Mouse (Mus musculus) bone marrow macrophage, adult 2 months (primary cell): ENCODE measurements around the gene Dnaic2. TPM values are rescaled to one million over a fixed set of nuclear protein-coding genes. Genes with fewer than 3 reads are reported as not detected.
A peak's percentile ranks its signal among the peaks of the same experiment; 100 is the strongest.

Experiments
- H3K27ac ChIP-seq: 2 replicates; pipeline ENCODE4 v1.5.1; 2012; ENCODE audit warnings: low read depth, low read length; ENCODE audit not compliant: insufficient read depth
- H3K4me1 ChIP-seq: 2 replicates; pipeline ENCODE4 v1.6.1; 2012; ENCODE audit warnings: low read length; ENCODE audit not compliant: control insufficient read depth, insufficient read depth
- H3K4me3 ChIP-seq: 2 replicates; pipeline ENCODE4 v1.5.1; 2012; ENCODE audit warnings: mild to moderate bottlenecking, low read length, moderate library complexity; ENCODE audit not compliant: insufficient read depth
- CTCF ChIP-seq: IDR thresholded peaks from 2 replicates; pipeline ENCODE4 v1.5.1; 2012; ENCODE audit warnings: low read depth, mild to moderate bottlenecking, low read length, moderate library complexity
- POLR2A ChIP-seq: IDR thresholded peaks from 2 replicates; pipeline ENCODE4 v1.6.1; 2012; ENCODE audit warnings: mild to moderate bottlenecking, low read depth, low read length, borderline replicate concordance
- polyA plus RNA-seq: library from polyadenylated mRNA; stranded (reverse); fragments of >200 nt; gene quantifications from 2 replicates; pipeline ENCODE4 v1.2.4, GENCODE M21; 2012; ENCODE audit not compliant: missing spikeins, insufficient read depth, insufficient read length

Dnaic2 gene
- polyA plus RNA-seq, 1 experiment, result not detected

DNA sequence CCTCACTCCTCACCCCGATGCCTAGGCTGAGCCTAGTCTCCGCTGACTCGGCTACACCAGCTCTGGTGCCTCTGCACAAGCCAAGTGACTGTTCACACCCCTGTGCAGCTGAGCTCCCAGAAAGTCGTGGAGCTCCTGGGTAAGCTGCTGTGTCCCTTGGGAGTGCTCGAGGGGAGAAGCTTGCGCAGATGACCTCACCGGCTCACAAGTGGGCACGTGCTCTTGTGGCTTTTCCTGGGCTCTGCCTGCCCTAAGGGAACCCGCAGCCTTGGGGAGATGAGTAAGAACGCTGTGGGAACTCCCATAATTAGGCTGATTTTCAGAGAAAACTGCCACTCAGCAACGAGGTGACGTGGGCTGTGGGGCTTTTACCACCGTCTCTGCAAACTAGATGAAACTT lies 4.2 kb upstream of the Dnaic2 start:
- TF ChIP-seq POLR2A, result no peak
- TF ChIP-seq CTCF, result no peak
- Histone ChIP-seq H3K27ac (peak overlapping the region; percentile 41), H3K4me1 (peaks cover 34% of the 10 kb centered on the region), H3K4me3 (no peak overlapping the region)

DNA sequence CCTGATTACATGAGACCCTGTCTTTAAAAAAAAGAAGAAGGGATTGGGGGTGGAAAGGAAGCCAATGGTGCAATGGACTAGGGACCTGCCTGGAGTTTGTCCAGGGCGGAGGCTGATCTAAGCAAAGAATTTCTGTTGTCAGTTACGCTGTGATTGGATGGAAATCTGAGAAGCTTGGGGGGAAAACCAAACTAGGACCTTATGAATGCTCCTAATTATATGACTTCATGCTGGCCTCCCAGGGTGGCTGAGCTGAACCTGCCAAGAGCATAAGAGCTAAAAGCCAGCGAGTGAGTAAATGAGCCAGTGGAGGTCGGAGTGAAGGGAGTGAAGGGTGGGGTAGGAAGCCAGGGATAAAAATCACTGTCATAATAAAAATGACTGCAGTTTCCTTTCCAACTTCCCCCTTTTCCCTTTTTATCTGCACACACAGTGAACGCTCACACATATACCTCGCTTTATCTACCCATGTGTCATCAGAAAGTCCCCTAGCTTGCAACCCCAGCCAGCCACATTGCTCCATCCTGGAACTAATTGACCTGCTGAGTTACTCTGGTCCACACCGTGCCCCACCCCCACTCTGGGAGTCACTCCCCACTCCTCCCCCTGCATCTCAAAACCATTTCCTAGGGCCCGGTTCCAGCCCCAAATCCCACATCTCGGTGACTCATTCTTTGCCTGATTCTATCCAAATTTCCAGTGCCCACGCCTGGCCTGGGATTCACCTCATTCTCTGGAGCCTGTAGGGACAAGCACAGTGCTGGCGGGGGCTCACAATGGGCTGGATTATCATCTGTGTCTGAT lies 2.2 kb upstream of the Dnaic2 start:
- Histone ChIP-seq H3K4me1 (peaks cover 37% of the 10 kb centered on the region), H3K27ac (no peak overlapping the region), H3K4me3 (no peak overlapping the region)
- no peak for TF ChIP-seq CTCF

DNA sequence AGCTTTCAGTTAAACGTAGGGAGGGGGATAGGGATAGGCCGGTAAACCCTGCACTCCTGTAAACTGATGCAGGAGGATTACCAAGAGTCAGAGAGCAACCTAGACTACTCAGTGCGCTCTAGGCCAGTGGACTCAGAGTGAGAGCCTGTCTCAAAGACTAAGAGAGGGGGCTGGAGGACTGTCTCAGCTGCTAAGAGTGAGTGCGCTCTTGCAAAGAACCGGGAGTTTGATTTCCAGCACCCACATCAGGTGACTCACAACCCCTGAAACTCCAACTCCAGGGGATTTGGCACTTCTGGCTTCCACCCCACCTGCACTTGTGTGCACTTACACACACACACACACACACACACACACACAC lies 598 bp downstream of the Dnaic2 start:
- H3K4me1 ChIP-seq, result peaks cover 34% of the 10 kb centered on the region

DNA sequence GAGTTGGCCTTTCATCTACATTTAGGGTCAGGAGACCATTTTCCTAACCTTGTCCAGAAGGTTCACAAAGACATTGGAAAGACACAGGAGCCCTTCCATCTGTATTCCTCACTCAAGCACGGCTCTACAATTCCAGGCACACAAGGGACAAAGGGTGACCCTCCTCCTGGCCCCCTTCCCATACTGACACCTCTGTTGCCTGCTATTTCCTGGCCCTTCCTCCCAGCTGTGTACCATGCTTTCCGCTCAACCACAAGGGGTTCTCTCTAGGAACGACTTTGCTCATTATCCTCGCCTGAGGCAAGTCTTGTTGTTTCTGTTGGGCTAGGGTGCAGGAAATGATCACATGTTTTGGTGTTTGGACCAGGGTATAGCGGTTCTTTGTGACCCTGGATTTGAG lies 1.1 kb downstream of the Dnaic2 start:
- Histone ChIP-seq H3K4me1 (peaks cover 31% of the 10 kb centered on the region), H3K4me3 (no peak overlapping the region), H3K27ac (no peak overlapping the region)
- TF ChIP-seq POLR2A (no peak), CTCF (no peak)

More for the DNA sequence above, 598 bp downstream of the Dnaic2 start:
- H3K27ac ChIP-seq, result no peak overlapping the region
- no peak overlapping the region for H3K4me3 ChIP-seq
- TF ChIP-seq POLR2A (no peak), CTCF (no peak)

DNA sequence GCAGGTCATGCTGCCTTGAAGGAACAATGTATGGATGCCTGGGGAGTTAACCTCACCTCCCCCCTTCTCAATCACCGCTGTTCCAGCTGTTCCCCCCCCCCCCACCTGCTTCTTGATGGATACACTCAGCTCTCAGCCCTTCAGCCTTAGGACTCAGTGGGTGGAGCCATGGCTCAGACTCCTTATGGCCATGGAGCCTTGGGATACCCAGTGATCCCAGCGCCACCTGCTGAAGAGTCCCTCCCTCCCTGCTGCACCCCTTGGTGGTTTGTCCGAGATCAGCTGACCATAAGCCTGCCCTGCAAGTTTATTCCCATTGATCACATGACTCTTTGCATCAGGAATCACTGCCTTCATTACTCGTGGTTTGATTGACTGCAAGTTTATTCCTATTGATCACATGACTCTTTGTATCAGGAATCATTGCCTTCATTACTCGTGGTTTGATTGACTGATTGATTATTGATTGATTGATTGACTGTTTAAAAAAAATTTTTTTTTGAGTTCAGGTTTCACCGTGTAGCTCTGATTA lies 2.7 kb downstream of the Dnaic2 start:
- H3K27ac ChIP-seq, result no peak overlapping the region
- H3K4me1 ChIP-seq, result peaks cover 16% of the 10 kb centered on the region
- TF ChIP-seq CTCF, result no peak
- no peak for TF ChIP-seq POLR2A
- no peak overlapping the region for H3K4me3 ChIP-seq

DNA sequence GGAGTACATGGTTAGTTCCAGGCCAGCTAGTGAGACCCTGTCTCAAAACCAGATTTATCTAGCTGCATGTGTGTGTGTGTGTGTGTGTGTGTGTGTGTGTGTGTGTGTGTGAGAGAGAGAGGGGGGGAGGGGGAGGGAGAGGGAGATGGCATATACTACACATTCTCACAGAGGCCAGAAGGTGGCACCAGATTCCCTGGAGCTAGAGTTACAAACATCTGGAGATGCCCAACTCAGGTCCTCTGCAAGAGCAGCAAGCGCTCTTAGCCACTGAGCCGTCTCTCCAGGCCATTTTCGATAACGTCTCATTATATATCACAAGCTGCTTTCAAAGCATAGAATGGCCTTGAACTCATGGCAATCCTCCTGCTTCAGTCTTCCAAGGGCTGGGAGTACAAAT lies 4.5 kb downstream of the Dnaic2 start:
- no peak overlapping the region for H3K27ac ChIP-seq
- TF ChIP-seq POLR2A (no peak), CTCF (no peak)
- H3K4me1 ChIP-seq, result peaks cover 10% of the 10 kb centered on the region
- no peak overlapping the region for H3K4me3 ChIP-seq

DNA sequence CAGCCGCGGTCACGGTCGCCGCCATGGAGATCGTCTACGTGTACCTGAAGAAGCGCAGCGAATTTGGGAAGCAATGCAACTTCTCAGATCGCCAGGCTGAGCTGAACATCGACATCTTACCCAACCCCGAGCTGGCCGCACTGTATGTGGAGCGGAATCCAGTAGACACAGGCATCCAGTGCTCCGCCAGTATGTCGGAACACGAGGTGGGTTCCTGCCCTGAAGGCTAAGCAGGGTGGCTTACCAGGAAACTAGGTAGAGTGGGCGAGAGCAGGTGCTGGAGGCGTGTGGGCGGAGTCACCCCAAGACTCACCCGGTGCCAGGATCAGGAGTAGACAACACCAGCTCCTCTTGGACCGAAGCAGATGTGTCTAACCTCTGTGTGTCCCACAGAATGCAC lies 5.7 kb downstream of the Dnaic2 start:
- TF ChIP-seq POLR2A, result no peak
- no peak for TF ChIP-seq CTCF
- Histone ChIP-seq H3K4me1 (peaks cover 3% of the 10 kb centered on the region), H3K4me3 (no peak overlapping the region), H3K27ac (no peak overlapping the region)

DNA sequence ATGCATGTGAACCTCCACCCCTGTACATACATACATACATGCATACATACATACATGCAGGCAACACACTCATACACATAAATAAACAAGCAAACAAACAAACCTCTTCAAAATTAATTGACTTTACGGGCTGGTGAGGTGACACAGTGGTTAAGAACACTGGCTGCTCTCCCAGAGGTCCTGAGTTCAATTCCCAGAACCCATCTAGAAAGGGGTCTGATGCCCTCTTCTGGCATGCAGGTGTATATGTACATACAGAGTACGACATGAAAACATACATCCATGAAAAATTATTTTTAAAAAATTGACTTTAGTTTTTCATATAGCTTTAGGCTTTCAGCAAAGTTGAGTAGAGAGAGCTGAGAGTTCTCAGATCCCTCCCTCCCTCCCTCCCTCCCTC lies 8.9 kb downstream of the Dnaic2 start:
- TF ChIP-seq POLR2A (no peak), CTCF (no peak)
- Histone ChIP-seq H3K27ac (no peak overlapping the region), H3K4me3 (no peak overlapping the region), H3K4me1 (peaks cover 2% of the 10 kb centered on the region; the same call in 1 of the 2 replicates)

DNA sequence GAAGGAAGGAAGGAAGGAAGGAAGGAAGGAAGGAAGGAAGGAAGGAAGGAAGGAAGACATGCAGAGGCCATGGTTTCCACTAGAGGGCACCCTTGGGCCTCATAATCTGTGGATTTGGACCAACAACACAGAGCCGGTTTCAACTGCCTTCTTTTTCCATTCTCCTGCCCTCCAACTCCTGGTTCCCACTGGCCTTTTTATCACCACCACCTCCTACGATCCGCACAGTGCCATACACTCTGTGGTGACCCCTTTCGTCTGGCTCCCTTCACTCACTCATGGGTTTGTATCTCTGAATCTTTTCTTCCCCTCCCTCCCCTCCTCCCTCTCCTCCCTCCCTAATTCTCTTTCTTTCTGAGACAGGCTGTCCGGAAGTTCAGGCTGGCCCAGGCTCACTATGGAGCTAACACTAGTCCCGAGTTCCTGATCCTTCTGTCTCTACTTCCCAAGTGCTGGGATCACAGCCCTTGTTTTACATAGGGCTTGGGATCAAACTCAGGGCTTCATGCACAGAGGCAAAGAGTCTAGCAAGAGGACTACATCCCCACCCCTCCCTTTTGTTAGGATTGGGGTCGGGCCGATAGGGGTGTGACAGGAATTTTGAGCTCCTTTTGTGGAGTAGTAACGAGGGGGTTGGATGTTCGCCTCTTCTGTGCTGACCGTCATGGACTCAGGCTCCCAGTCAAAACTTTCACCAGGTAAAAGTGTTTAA lies 9.9 kb downstream of the Dnaic2 start:
- H3K4me3 ChIP-seq, result no peak overlapping the region
- no peak overlapping the region for H3K27ac ChIP-seq
- TF ChIP-seq CTCF, result peak; percentile 43; the same call in 1 of the 2 replicates
- no peak for TF ChIP-seq POLR2A
- peaks cover 2% of the 10 kb centered on the region; the same call in 1 of the 2 replicates for H3K4me1 ChIP-seq

DNA sequence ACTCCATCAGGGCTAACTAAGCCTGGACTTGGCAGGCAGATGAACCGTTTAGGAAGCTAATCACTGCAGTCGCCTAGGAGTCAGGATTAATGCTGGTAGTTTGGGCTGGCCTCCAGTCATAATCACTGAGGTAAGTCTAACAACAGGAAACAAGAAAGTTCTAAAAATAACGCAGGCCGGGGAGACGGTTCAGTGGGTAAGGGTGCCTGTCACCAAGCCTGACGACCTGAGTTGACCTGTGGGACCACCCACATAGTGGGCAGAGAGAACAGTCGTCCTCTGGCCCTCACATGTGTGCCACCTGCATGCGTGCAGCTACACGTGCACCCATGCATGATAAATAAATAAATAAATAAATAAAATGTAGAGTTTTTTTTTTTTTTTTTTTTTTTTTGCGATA lies 13.4 kb downstream of the Dnaic2 start:
- H3K27ac ChIP-seq, result no peak overlapping the region
- no peak for TF ChIP-seq CTCF
- TF ChIP-seq POLR2A, result no peak
- H3K4me1 ChIP-seq, result peaks cover 5% of the 10 kb centered on the region
- H3K4me3 ChIP-seq, result no peak overlapping the region
